Mouse (Mus musculus): ENCODE results near the gene Masp1. TPM values are rescaled to one million over a fixed set of nuclear protein-coding genes. Genes with fewer than 3 reads are reported as not detected.

Masp1 gene
- polyA plus RNA-seq, 1 experiment from 2014 or later, result 1.4 TPM

- Histone ChIP-seq H3K4me3 (ENCODE audit: low read depth, low read length) (no peak overlapping the region), H3K9me3 (ENCODE audit: control insufficient read depth) (no peaks in the 10 kb centered on the region), H3K27ac (ENCODE audit: low read depth, low read length) (no peak overlapping the region), H3K36me3 (ENCODE audit: control insufficient read depth, insufficient read depth) (no peaks in the 10 kb centered on the region), H3K27me3 (replicated peaks; ENCODE audit: control insufficient read depth, insufficient read depth, low read length) (no peaks in the 10 kb centered on the region), H3K4me2 (replicated peaks; ENCODE audit: low read depth) (no peak overlapping the region), H3K9ac (ENCODE audit: low read depth, low read length) (no peak overlapping the region), H3K4me1 (replicated peaks; ENCODE audit: control insufficient read depth, insufficient read depth, low read length) (no peaks in the 10 kb centered on the region)
- 43% methylated on average over 8 of the region's 8 CpGs for WGBS
- peak; percentile 88 for TF ChIP-seq CTCF (IDR thresholded peaks at IDR 0.05; ENCODE audit: low read depth)
- no peak for ATAC-seq
Measured at GRCm38 (mm10) chr16:23550346-23550980, 29.8 kb upstream of the Masp1 start.

GRCm38 (mm10) chr16:23547783-23548182 is 27.2 kb upstream of the Masp1 start:
- 94% methylated on average over 4 of the region's 4 CpGs for WGBS
- TF ChIP-seq CTCF (IDR thresholded peaks at IDR 0.05; ENCODE audit: low read depth), result peak; percentile 18; the same call in 1 of the 2 replicates

GRCm38 (mm10) chr16:23544361-23544760 is 23.7 kb upstream of the Masp1 start:
- ATAC-seq, result no peak
- 47% methylated on average over 7 of the region's 7 CpGs for WGBS

More at GRCm38 (mm10) chr16:23547783-23548182, 27.2 kb upstream of the Masp1 start:
- H3K36me3 ChIP-seq (ENCODE audit: control insufficient read depth, insufficient read depth), result no peaks in the 10 kb centered on the region
- no peaks in the 10 kb centered on the region for H3K4me1 ChIP-seq (replicated peaks; ENCODE audit: control insufficient read depth, insufficient read depth, low read length)
- no peak overlapping the region for H3K4me2 ChIP-seq (replicated peaks; ENCODE audit: low read depth)
- no peaks in the 10 kb centered on the region for H3K9me3 ChIP-seq (ENCODE audit: control insufficient read depth)
- no peak overlapping the region for H3K4me3 ChIP-seq (ENCODE audit: low read depth, low read length)
- no peaks in the 10 kb centered on the region for H3K27me3 ChIP-seq (replicated peaks; ENCODE audit: control insufficient read depth, insufficient read depth, low read length)
- H3K9ac ChIP-seq (ENCODE audit: low read depth, low read length), result no peak overlapping the region
- H3K27ac ChIP-seq (ENCODE audit: low read depth, low read length), result no peak overlapping the region
- ATAC-seq, result no peak

DNA sequence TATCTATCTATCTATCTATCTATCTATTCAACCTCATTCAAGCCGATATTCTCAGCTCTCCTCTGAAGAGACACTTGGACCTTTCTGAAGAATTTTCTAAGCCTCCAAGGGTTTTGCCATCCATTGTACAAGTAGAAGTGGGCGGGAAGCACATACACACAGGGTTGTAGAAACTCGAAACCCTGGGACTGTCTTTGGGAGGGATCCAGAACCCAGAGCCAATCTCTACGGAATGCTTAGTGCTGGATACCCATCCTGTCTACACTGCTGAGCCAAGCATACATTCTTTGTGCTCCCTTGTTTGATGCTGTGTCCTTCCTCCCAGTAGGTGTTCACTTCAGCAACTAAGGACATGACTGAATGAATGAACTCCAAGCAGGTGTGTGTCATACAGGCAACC is 22.3 kb upstream of the Masp1 start:
- TF ChIP-seq CTCF (IDR thresholded peaks at IDR 0.05; ENCODE audit: low read depth), result no peak
- Histone ChIP-seq H3K9me3 (ENCODE audit: control insufficient read depth) (no peaks in the 10 kb centered on the region), H3K9ac (ENCODE audit: low read depth, low read length) (no peak overlapping the region), H3K4me3 (ENCODE audit: low read depth, low read length) (no peak overlapping the region), H3K4me2 (replicated peaks; ENCODE audit: low read depth) (no peak overlapping the region), H3K27me3 (replicated peaks; ENCODE audit: control insufficient read depth, insufficient read depth, low read length) (no peaks in the 10 kb centered on the region), H3K4me1 (replicated peaks; ENCODE audit: control insufficient read depth, insufficient read depth, low read length) (no peaks in the 10 kb centered on the region), H3K27ac (ENCODE audit: low read depth, low read length) (no peak overlapping the region), H3K36me3 (ENCODE audit: control insufficient read depth, insufficient read depth) (no peaks in the 10 kb centered on the region)
- ATAC-seq, result no peak
- 66% methylated on average over 4 of the region's 4 CpGs for WGBS

More at GRCm38 (mm10) chr16:23544361-23544760, 23.7 kb upstream of the Masp1 start:
- Histone ChIP-seq H3K4me2 (replicated peaks; ENCODE audit: low read depth) (no peak overlapping the region), H3K27ac (ENCODE audit: low read depth, low read length) (no peak overlapping the region), H3K4me3 (ENCODE audit: low read depth, low read length) (no peak overlapping the region), H3K36me3 (ENCODE audit: control insufficient read depth, insufficient read depth) (no peaks in the 10 kb centered on the region), H3K9ac (ENCODE audit: low read depth, low read length) (no peak overlapping the region), H3K9me3 (ENCODE audit: control insufficient read depth) (no peaks in the 10 kb centered on the region), H3K27me3 (replicated peaks; ENCODE audit: control insufficient read depth, insufficient read depth, low read length) (no peaks in the 10 kb centered on the region), H3K4me1 (replicated peaks; ENCODE audit: control insufficient read depth, insufficient read depth, low read length) (no peaks in the 10 kb centered on the region)
- TF ChIP-seq CTCF (IDR thresholded peaks at IDR 0.05; ENCODE audit: low read depth), result no peak

DNA sequence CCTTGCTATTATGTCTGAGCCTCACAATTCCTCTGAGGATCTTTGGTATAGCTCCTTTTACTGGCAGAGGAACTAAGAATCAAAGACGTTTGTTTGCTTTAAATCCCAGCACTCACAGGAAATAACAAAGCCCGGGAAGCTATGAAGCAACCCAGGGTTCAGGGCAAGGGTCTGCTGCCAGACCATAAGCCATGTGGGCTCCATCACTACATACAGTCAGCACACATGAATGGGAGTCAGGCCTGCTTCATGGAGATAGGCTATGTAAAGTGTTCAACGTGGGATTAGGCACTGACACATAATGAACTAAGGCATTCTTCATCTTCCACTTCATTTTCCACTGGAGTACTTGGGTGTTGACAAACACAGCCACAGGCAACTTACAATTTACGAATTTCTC is 20.4 kb upstream of the Masp1 start:
- Histone ChIP-seq H3K4me3 (ENCODE audit: low read depth, low read length) (no peak overlapping the region), H3K4me1 (replicated peaks; ENCODE audit: control insufficient read depth, insufficient read depth, low read length) (no peaks in the 10 kb centered on the region), H3K27me3 (replicated peaks; ENCODE audit: control insufficient read depth, insufficient read depth, low read length) (no peaks in the 10 kb centered on the region), H3K36me3 (ENCODE audit: control insufficient read depth, insufficient read depth) (no peaks in the 10 kb centered on the region), H3K27ac (ENCODE audit: low read depth, low read length) (no peak overlapping the region), H3K4me2 (replicated peaks; ENCODE audit: low read depth) (no peak overlapping the region), H3K9me3 (ENCODE audit: control insufficient read depth) (no peaks in the 10 kb centered on the region), H3K9ac (ENCODE audit: low read depth, low read length) (no peak overlapping the region)
- no peak for TF ChIP-seq CTCF (IDR thresholded peaks at IDR 0.05; ENCODE audit: low read depth)
- WGBS, result 55% methylated on average over 4 of the region's 4 CpGs
- no peak for ATAC-seq

DNA sequence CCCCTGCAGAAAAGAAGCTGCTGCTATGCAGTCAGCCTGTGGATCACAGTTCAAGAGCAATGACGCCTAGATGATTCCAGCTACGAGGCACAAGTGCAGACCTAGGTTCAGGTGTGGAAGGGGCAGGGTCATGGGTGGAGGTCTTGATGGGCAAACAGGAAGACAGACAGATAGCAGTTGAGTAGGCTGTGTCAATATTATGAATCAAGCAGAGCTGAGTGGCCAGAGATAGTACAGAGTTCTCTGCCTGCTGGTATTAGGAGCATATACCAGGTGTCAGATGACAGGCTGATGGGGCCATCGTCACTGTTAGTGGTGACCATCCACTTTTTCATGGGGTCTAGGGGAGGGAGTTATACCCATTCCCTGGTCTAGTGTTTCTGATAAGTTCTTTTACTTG is 13.1 kb upstream of the Masp1 start:
- Histone ChIP-seq H3K4me2 (replicated peaks; ENCODE audit: low read depth) (no peak overlapping the region), H3K27ac (ENCODE audit: low read depth, low read length) (no peak overlapping the region), H3K4me3 (ENCODE audit: low read depth, low read length) (no peak overlapping the region), H3K9ac (ENCODE audit: low read depth, low read length) (no peak overlapping the region), H3K36me3 (ENCODE audit: control insufficient read depth, insufficient read depth) (no peaks in the 10 kb centered on the region), H3K4me1 (replicated peaks; ENCODE audit: control insufficient read depth, insufficient read depth, low read length) (no peaks in the 10 kb centered on the region), H3K9me3 (ENCODE audit: control insufficient read depth) (no peaks in the 10 kb centered on the region), H3K27me3 (replicated peaks; ENCODE audit: control insufficient read depth, insufficient read depth, low read length) (no peaks in the 10 kb centered on the region)
- ATAC-seq, result no peak
- TF ChIP-seq CTCF (IDR thresholded peaks at IDR 0.05; ENCODE audit: low read depth), result no peak
- WGBS, result 54% methylated on average over 3 of the region's 3 CpGs
